Mouse (Mus musculus) lung, postnatal 0 days (tissue): Measurements from ENCODE around the gene Ppp1r15b.

Experiments
- CTCF ChIP-seq: IDR thresholded peaks from 2 replicates; pipeline ENCODE4 v1.5.1; 2016; ENCODE audit warnings: antibody characterized with exemption, mild to moderate bottlenecking
- EP300 ChIP-seq: IDR thresholded peaks from 2 replicates; pipeline ENCODE4 v1.6.1; 2016; ENCODE audit warnings: antibody characterized with exemption, mild to moderate bottlenecking, control low read depth

DNA sequence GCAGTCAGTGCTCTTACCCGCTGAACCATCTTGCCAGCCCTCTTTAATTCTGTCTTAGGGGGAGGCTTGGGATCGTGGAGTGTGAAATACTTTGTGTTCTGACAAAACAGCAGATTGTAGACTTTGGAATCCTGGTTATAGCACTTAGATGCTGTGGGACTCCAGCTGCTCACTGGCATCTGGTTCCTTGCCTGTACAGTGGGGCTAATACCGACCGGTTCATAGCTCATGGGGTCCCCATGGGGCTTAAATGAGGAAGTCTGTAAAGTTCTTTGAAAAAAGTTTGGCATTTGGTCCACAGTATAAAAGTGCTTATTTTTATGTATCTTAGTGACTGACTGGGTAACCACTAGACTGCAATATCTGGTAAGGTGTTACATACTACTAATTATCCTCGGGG lies 4.9 kb downstream of the Ppp1r15b start:
- TF ChIP-seq CTCF (no peak), EP300 (no peak)
